ENCODE assay signal across 11 mouse cellular contexts in the genomic region with DNA sequence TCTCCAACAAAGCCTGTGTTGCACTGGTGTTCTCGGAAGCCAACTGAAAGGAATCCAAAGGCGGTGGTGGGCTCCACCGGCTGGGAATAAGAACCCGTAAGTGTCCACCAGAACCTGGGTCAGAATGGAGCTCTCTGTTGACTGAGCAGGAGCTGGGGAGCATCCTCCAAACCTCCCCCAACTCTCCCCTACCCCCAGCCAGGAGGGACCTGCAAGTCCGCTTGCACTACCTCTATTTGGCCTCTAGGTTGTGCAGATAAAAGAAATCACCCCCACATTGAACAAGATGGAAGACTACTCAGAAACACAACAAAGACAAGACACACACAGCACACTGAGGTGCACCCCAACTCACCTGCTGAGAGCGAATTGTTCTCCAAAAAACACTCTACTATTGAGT. TPM values are rescaled to one million over a fixed set of nuclear protein-coding genes. Genes with fewer than 3 reads are reported as not detected.
DNase-seq lines count a peak whose midpoint lies in the region; ATAC-seq and TF ChIP-seq lines count a peak whose summit lies in the region.
"Had no signal": no experiment of that assay in that cellular context is flagged by ENCODE, and none has a peak within 500 bp of the region (broad histone marks: within the 10 kb centered on the region; RNA-seq: fewer than 3 reads in every experiment).

No protein-coding gene starts in this region.

- no peaks in the 10 kb centered on the region for H3K4me1 ChIP-seq in liver, postnatal 0 days (ENCODE audit: insufficient read depth)
- H3K4me1 ChIP-seq in liver, embryonic 12.5 days: no peaks in the 10 kb centered on the region
- H3K4me1 ChIP-seq: forebrain, embryonic 13.5 days had no signal

- no peak overlapping the region for H3K4me3 ChIP-seq in liver, postnatal 0 days (ENCODE audit: low read depth, low read length)
- H3K4me3 ChIP-seq in liver, embryonic 12.5 days: no peak overlapping the region
- H3K4me3 ChIP-seq: forebrain, embryonic 13.5 days had no signal

- peak; percentile 40 for TF ChIP-seq CTCF in liver, postnatal 0 days (IDR thresholded peaks at IDR 0.05; ENCODE audit: low read depth)

- ATAC-seq in liver, postnatal 0 days: no peak
- ATAC-seq in liver, embryonic 12.5 days: no peak
- peak; percentile 83 for ATAC-seq in CD4-positive, CD25-positive, alpha-beta regulatory T cell, adult 4 months
- ATAC-seq: forebrain, embryonic 13.5 days had no signal

- H3K27ac ChIP-seq in liver, postnatal 0 days (ENCODE audit: low read depth): no peak overlapping the region
- H3K27ac ChIP-seq in liver, embryonic 12.5 days: no peak overlapping the region
- H3K27ac ChIP-seq: forebrain, embryonic 13.5 days had no signal

- TF ChIP-seq EP300 in liver, postnatal 0 days (IDR thresholded peaks at IDR 0.05; ENCODE audit: low read depth): no peak

- H3K4me2 ChIP-seq in liver, postnatal 0 days (ENCODE audit: low read depth, low read length): no peak overlapping the region
- H3K4me2 ChIP-seq in liver, embryonic 12.5 days: no peak overlapping the region
- H3K4me2 ChIP-seq: forebrain, embryonic 13.5 days; liver, embryonic 11.5 days had no signal

- no peak overlapping the region for H3K9ac ChIP-seq in liver, postnatal 0 days (replicated peaks)
- no peak overlapping the region for H3K9ac ChIP-seq in liver, embryonic 12.5 days
- H3K9ac ChIP-seq: forebrain, embryonic 13.5 days had no signal

- 88% methylated on average over 6 of the region's 6 CpGs for WGBS in liver, postnatal 0 days (ENCODE audit: insufficient replicate concordance)
- 79% methylated on average over 6 of the region's 6 CpGs for WGBS in liver, embryonic 12.5 days (ENCODE audit: insufficient replicate concordance)

- H3K9me3 ChIP-seq in liver, postnatal 0 days (ENCODE audit: low read length): no peaks in the 10 kb centered on the region
- H3K9me3 ChIP-seq in liver, embryonic 12.5 days (replicated peaks): no peaks in the 10 kb centered on the region
- H3K9me3 ChIP-seq: forebrain, embryonic 13.5 days had no signal

- H3K27me3 ChIP-seq in liver, postnatal 0 days (ENCODE audit: insufficient read depth, low read length): no peaks in the 10 kb centered on the region
- no peaks in the 10 kb centered on the region for H3K27me3 ChIP-seq in liver, embryonic 12.5 days (replicated peaks)
- H3K27me3 ChIP-seq: forebrain, embryonic 13.5 days had no signal

- H3K36me3 ChIP-seq in liver, postnatal 0 days (replicated peaks; ENCODE audit: insufficient read depth, low read length): peaks cover 14% of the 10 kb centered on the region
- H3K36me3 ChIP-seq in liver, embryonic 12.5 days: peaks cover 36% of the 10 kb centered on the region

- peak; percentile 91 for DNase-seq in heart, adult 11 months
- DNase-seq in heart, adult 8-10 months (ENCODE audit: low spot score): no peak
- DNase-seq in liver, postnatal 0 days: no peak
- peak; percentile 38 for DNase-seq in induced T-regulatory cell, adult 2 months (ENCODE audit: low read depth)
- DNase-seq in cerebellum, postnatal 36 days: no peak
- DNase-seq in left cerebral cortex, postnatal 36 days (ENCODE audit: low spot score in 2 of 2): no peak
- DNase-seq: kidney, adult 9 months had no signal

- intact Hi-C loops in left cerebral cortex, postnatal 36 days (cut with DNase I): no loop called here

RNA-seq across cellular contexts. Expression of a gene that starts 8.7 kb away (rescaled TPM):
- total RNA-seq in heart, adult 8-10 months (2022): 1,000 to 10,000 TPM; 4,428 to 5,209 (median 4,678) TPM
- polyA plus RNA-seq in liver, postnatal 0 days (2015; fragmentation: Nextera tagmentation; extraction: Ambion mirVana): 448 and 459 TPM in 2 replicates
- polyA plus RNA-seq in liver, embryonic 12.5 days (2016; fragmentation: Nextera tagmentation; extraction: Ambion mirVana): 144 and 148 TPM in 2 replicates
- 100 to 1,000 TPM; 140 to 213 TPM for polyA plus RNA-seq in CD4-positive, CD25-positive, alpha-beta regulatory T cell, adult 4 months (2017; shearing (Covaris generic))
- total RNA-seq in left cerebral cortex, postnatal 36 days (2021): 100 to 1,000 TPM; 526 to 616 TPM

RNA-seq across cellular contexts. Expression of a gene that starts 50.4 kb away (rescaled TPM):
- total RNA-seq in heart, adult 8-10 months (2022): 10 to 100 TPM in 1 of 4 experiments, 1 to 10 TPM in 3; 7.8 to 10.4 (median 8.7) TPM
- polyA plus RNA-seq in liver, postnatal 0 days (2015; fragmentation: Nextera tagmentation; extraction: Ambion mirVana): 3.7 and 4.2 TPM in 2 replicates
- polyA plus RNA-seq in liver, embryonic 12.5 days (2016; fragmentation: Nextera tagmentation; extraction: Ambion mirVana): 5.7 and 6.2 TPM in 2 replicates
- 1 to 10 TPM; 6.0 to 7.5 TPM for polyA plus RNA-seq in CD4-positive, CD25-positive, alpha-beta regulatory T cell, adult 4 months (2017; shearing (Covaris generic))
- total RNA-seq in left cerebral cortex, postnatal 36 days (2021): 10 to 100 TPM; 42.1 to 43.0 TPM

RNA-seq across cellular contexts. Expression of a gene that starts 50.8 kb away (rescaled TPM):
- 10 to 100 TPM; 11.8 to 14.0 (median 13.4) TPM for total RNA-seq in heart, adult 8-10 months (2022)
- 8.4 and 9.2 TPM in 2 replicates for polyA plus RNA-seq in liver, postnatal 0 days (2015; fragmentation: Nextera tagmentation; extraction: Ambion mirVana)
- polyA plus RNA-seq in liver, embryonic 12.5 days (2016; fragmentation: Nextera tagmentation; extraction: Ambion mirVana): 12.1 and 12.5 TPM in 2 replicates
- polyA plus RNA-seq in CD4-positive, CD25-positive, alpha-beta regulatory T cell, adult 4 months (2017; shearing (Covaris generic)): 10 to 100 TPM; 28.6 to 35.0 TPM
- total RNA-seq in left cerebral cortex, postnatal 36 days (2021): 10 to 100 TPM; 20.4 to 24.6 TPM

Comparison
In these comparisons a context has a peak if more than half of its experiments do, and no peak if none do; other contexts are left out.
1. DNase-seq: peak in heart, adult 11 months (single experiment) and induced T-regulatory cell, adult 2 months (single experiment); none in heart, adult 8-10 months (single experiment), liver, postnatal 0 days (single experiment), cerebellum, postnatal 36 days (0 of 2) and left cerebral cortex, postnatal 36 days (0 of 2).